Mouse (Mus musculus): ENCODE data around the gene Tmbim6. TPM values are rescaled to one million over a fixed set of nuclear protein-coding genes. Genes with fewer than 3 reads are reported as not detected.

The Tmbim6 gene
- polyA plus RNA-seq, 1 experiment from 2014 or later: 225 TPM

GRCm38 (mm10) chr15:99386796-99387195, 5.9 kb upstream of the Tmbim6 start:
- H3K4me2 ChIP-seq (ENCODE audit: low read depth, low read length): no peak overlapping the region
- no peaks in the 10 kb centered on the region for H3K9me3 ChIP-seq (replicated peaks; ENCODE audit: control insufficient read depth, low read length)
- H3K36me3 ChIP-seq (replicated peaks; ENCODE audit: control insufficient read depth, insufficient read depth, low read depth, low read length): no peaks in the 10 kb centered on the region
- H3K27ac ChIP-seq (replicated peaks; ENCODE audit: low read depth, low read length): no peak overlapping the region
- H3K4me1 ChIP-seq (ENCODE audit: control insufficient read depth, insufficient read depth, low read length): no peaks in the 10 kb centered on the region; the same call in 1 of the 2 replicates
- no peak overlapping the region for H3K4me3 ChIP-seq (ENCODE audit: low read depth, low read length)
- DNase-seq (ENCODE audit: low spot score): no peak
- H3K27me3 ChIP-seq (ENCODE audit: control insufficient read depth, insufficient read depth, low read length): no peaks in the 10 kb centered on the region
- no peak for ATAC-seq (replicated peaks; ENCODE audit: insufficient number of reproducible peaks, low FRiP score, low TSS enrichment, low read depth)
- H3K9ac ChIP-seq (replicated peaks; ENCODE audit: low read length): no peak overlapping the region
- 78% methylated on average over 3 of the region's 3 CpGs for WGBS

GRCm38 (mm10) chr15:99387976-99388375, 4.7 kb upstream of the Tmbim6 start:
- Histone ChIP-seq H3K4me1 (ENCODE audit: control insufficient read depth, insufficient read depth, low read length) (no peaks in the 10 kb centered on the region; the same call in 1 of the 2 replicates), H3K27ac (replicated peaks; ENCODE audit: low read depth, low read length) (no peak overlapping the region), H3K9me3 (replicated peaks; ENCODE audit: control insufficient read depth, low read length) (no peaks in the 10 kb centered on the region), H3K4me2 (ENCODE audit: low read depth, low read length) (no peak overlapping the region), H3K36me3 (replicated peaks; ENCODE audit: control insufficient read depth, insufficient read depth, low read depth, low read length) (no peaks in the 10 kb centered on the region), H3K27me3 (ENCODE audit: control insufficient read depth, insufficient read depth, low read length) (no peaks in the 10 kb centered on the region), H3K9ac (replicated peaks; ENCODE audit: low read length) (no peak overlapping the region), H3K4me3 (ENCODE audit: low read depth, low read length) (no peak overlapping the region)
- 80% methylated on average over 4 of the region's 4 CpGs for WGBS
- DNase-seq (ENCODE audit: low spot score): no peak
- ATAC-seq (replicated peaks; ENCODE audit: insufficient number of reproducible peaks, low FRiP score, low TSS enrichment, low read depth): no peak

- no peak for DNase-seq (ENCODE audit: low spot score)
- no peak overlapping the region for H3K4me3 ChIP-seq (ENCODE audit: low read depth, low read length)
- ATAC-seq (replicated peaks; ENCODE audit: insufficient number of reproducible peaks, low FRiP score, low TSS enrichment, low read depth): no peak
- no peaks in the 10 kb centered on the region; the same call in 1 of the 2 replicates for H3K4me1 ChIP-seq (ENCODE audit: control insufficient read depth, insufficient read depth, low read length)
- no peak overlapping the region for H3K9ac ChIP-seq (replicated peaks; ENCODE audit: low read length)
- H3K4me2 ChIP-seq (ENCODE audit: low read depth, low read length): no peak overlapping the region
- WGBS: 60% methylated on average over 7 of the region's 7 CpGs
- no peaks in the 10 kb centered on the region for H3K36me3 ChIP-seq (replicated peaks; ENCODE audit: control insufficient read depth, insufficient read depth, low read depth, low read length)
- no peak overlapping the region for H3K27ac ChIP-seq (replicated peaks; ENCODE audit: low read depth, low read length)
- no peaks in the 10 kb centered on the region for H3K9me3 ChIP-seq (replicated peaks; ENCODE audit: control insufficient read depth, low read length)
- no peaks in the 10 kb centered on the region for H3K27me3 ChIP-seq (ENCODE audit: control insufficient read depth, insufficient read depth, low read length)
These were observed 1.9 kb upstream of the Tmbim6 start for GRCm38 (mm10) chr15:99390472-99391401.

- Histone ChIP-seq H3K4me2 (ENCODE audit: low read depth, low read length) (peak overlapping the region; percentile 49), H3K27ac (replicated peaks; ENCODE audit: low read depth, low read length) (no peak overlapping the region), H3K4me1 (ENCODE audit: control insufficient read depth, insufficient read depth, low read length) (no peaks in the 10 kb centered on the region; the same call in 1 of the 2 replicates), H3K9me3 (replicated peaks; ENCODE audit: control insufficient read depth, low read length) (no peaks in the 10 kb centered on the region), H3K27me3 (ENCODE audit: control insufficient read depth, insufficient read depth, low read length) (no peaks in the 10 kb centered on the region), H3K9ac (replicated peaks; ENCODE audit: low read length) (peak overlapping the region; percentile 14; the same call in 1 of the 2 replicates), H3K36me3 (replicated peaks; ENCODE audit: control insufficient read depth, insufficient read depth, low read depth, low read length) (no peaks in the 10 kb centered on the region), H3K4me3 (ENCODE audit: low read depth, low read length) (peak overlapping the region; percentile 25)
- 86% methylated on average over 6 of the region's 6 CpGs for WGBS
- no peak for DNase-seq (ENCODE audit: low spot score)
- ATAC-seq (replicated peaks; ENCODE audit: insufficient number of reproducible peaks, low FRiP score, low TSS enrichment, low read depth): no peak
These were observed 707 bp upstream of the Tmbim6 start for GRCm38 (mm10) chr15:99391975-99392374.

- H3K9ac ChIP-seq (replicated peaks; ENCODE audit: low read length): peak overlapping the region; percentile 66
- no peaks in the 10 kb centered on the region for H3K36me3 ChIP-seq (replicated peaks; ENCODE audit: control insufficient read depth, insufficient read depth, low read depth, low read length)
- 9% methylated on average over 24 of the region's 24 CpGs for WGBS
- H3K27me3 ChIP-seq (ENCODE audit: control insufficient read depth, insufficient read depth, low read length): no peaks in the 10 kb centered on the region
- peak; percentile 8 for ATAC-seq (replicated peaks; ENCODE audit: insufficient number of reproducible peaks, low FRiP score, low TSS enrichment, low read depth)
- no peaks in the 10 kb centered on the region for H3K9me3 ChIP-seq (replicated peaks; ENCODE audit: control insufficient read depth, low read length)
- DNase-seq (ENCODE audit: low spot score): no peak
- peak overlapping the region; percentile 51 for H3K4me2 ChIP-seq (ENCODE audit: low read depth, low read length)
- H3K27ac ChIP-seq (replicated peaks; ENCODE audit: low read depth, low read length): no peak overlapping the region; the same call in 1 of the 2 replicates
- H3K4me1 ChIP-seq (ENCODE audit: control insufficient read depth, insufficient read depth, low read length): no peaks in the 10 kb centered on the region; the same call in 1 of the 2 replicates
- H3K4me3 ChIP-seq (ENCODE audit: low read depth, low read length): peak overlapping the region; percentile 55
These were observed 937 bp downstream of the Tmbim6 start for GRCm38 (mm10) chr15:99393386-99394252.

GRCm38 (mm10) chr15:99396462-99396861, 3.8 kb downstream of the Tmbim6 start:
- ATAC-seq (replicated peaks; ENCODE audit: insufficient number of reproducible peaks, low FRiP score, low TSS enrichment, low read depth) (no peak), DNase-seq (ENCODE audit: low spot score) (no peak)
- Histone ChIP-seq H3K4me3 (ENCODE audit: low read depth, low read length) (no peak overlapping the region), H3K27ac (replicated peaks; ENCODE audit: low read depth, low read length) (no peak overlapping the region), H3K4me2 (ENCODE audit: low read depth, low read length) (no peak overlapping the region), H3K27me3 (ENCODE audit: control insufficient read depth, insufficient read depth, low read length) (no peaks in the 10 kb centered on the region), H3K9ac (replicated peaks; ENCODE audit: low read length) (no peak overlapping the region), H3K9me3 (replicated peaks; ENCODE audit: control insufficient read depth, low read length) (no peaks in the 10 kb centered on the region), H3K36me3 (replicated peaks; ENCODE audit: control insufficient read depth, insufficient read depth, low read depth, low read length) (no peaks in the 10 kb centered on the region), H3K4me1 (ENCODE audit: control insufficient read depth, insufficient read depth, low read length) (no peaks in the 10 kb centered on the region; the same call in 1 of the 2 replicates)
- WGBS: 78% methylated on average over 1 of the region's 1 CpGs

GRCm38 (mm10) chr15:99396875-99397274, 4.2 kb downstream of the Tmbim6 start:
- WGBS: 80% methylated on average over 4 of the region's 4 CpGs
- Histone ChIP-seq H3K9me3 (replicated peaks; ENCODE audit: control insufficient read depth, low read length) (no peaks in the 10 kb centered on the region), H3K4me3 (ENCODE audit: low read depth, low read length) (no peak overlapping the region), H3K9ac (replicated peaks; ENCODE audit: low read length) (no peak overlapping the region), H3K27me3 (ENCODE audit: control insufficient read depth, insufficient read depth, low read length) (no peaks in the 10 kb centered on the region), H3K36me3 (replicated peaks; ENCODE audit: control insufficient read depth, insufficient read depth, low read depth, low read length) (no peaks in the 10 kb centered on the region), H3K27ac (replicated peaks; ENCODE audit: low read depth, low read length) (no peak overlapping the region), H3K4me2 (ENCODE audit: low read depth, low read length) (no peak overlapping the region), H3K4me1 (ENCODE audit: control insufficient read depth, insufficient read depth, low read length) (no peaks in the 10 kb centered on the region; the same call in 1 of the 2 replicates)
- DNase-seq (ENCODE audit: low spot score) (no peak), ATAC-seq (replicated peaks; ENCODE audit: insufficient number of reproducible peaks, low FRiP score, low TSS enrichment, low read depth) (no peak)

Measured in embryonic facial prominence, embryonic 11.5 days (tissue).